Mouse (Mus musculus) E14TG2a.4 (cell line): ENCODE measurements around the gene Slc50a1.

Experiments used
- CTCF ChIP-seq: conservative IDR thresholded peaks from 2 replicates; pipeline ENCODE4 v1.5.1; 2014; ENCODE audit warnings: low read length
- NANOG ChIP-seq: IDR thresholded peaks from 2 replicates; pipeline ENCODE4 v1.6.1; 2014; ENCODE audit warnings: borderline replicate concordance, low read length, mixed read lengths
- POU5F1 ChIP-seq: IDR thresholded peaks from 2 replicates; pipeline ENCODE4 v1.6.1; 2014; ENCODE audit warnings: low read length, borderline replicate concordance

DNA sequence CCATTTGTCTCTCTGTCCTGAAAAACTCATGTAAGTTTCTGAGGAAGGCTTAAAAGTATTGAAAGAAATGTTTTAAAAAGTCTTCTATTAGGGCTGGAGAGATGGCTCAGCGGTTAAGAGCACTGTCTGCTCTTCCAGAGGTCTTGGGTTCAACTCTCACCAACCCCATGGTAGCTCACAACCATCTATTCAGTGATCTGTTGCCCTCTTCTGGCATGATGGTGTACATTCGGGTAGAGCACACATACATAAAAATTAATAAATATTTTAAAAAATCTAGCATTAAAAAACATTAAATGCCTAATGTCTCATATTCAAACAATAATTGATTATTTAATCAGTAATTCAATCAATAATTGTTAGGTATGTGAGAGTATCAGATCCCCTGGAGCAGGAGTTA lies 30.1 kb upstream of the Slc50a1 start:
- TF ChIP-seq CTCF (no peak), POU5F1 (no peak), NANOG (no peak)
